Mouse (Mus musculus) MEL (cell line): Measurements from ENCODE around the gene Atf7. TPM values are rescaled to one million over a fixed set of nuclear protein-coding genes. Genes with fewer than 3 reads are reported as not detected.

Experiments used
- DNase-seq: peaks from one replicate; pipeline ENCODE4 v3.0.0; 2011; ENCODE audit warnings: low read depth, low spot score
- H3K27ac ChIP-seq: 2 replicates; pipeline ENCODE4 v1.5.1; 2012; ENCODE audit warnings: low read depth, mild to moderate bottlenecking, control low read depth, low read length, moderate library complexity; ENCODE audit not compliant: control insufficient read depth
- H3K27me3 ChIP-seq, 2 experiments: fragments of 150-350 bp in 1 of 2; sonication (generic) in 1 of 2; 2 replicates each; pipeline ENCODE4 v1.6.1; 2012; ENCODE audit warnings: low read length in 2 of 2, mild to moderate bottlenecking in 2 of 2, improper control_type of control experiment in 1 of 2, moderate library complexity in 1 of 2; ENCODE audit not compliant: insufficient read depth in 2 of 2, control insufficient read depth in 1 of 2
- H3K36me3 ChIP-seq, 2 experiments: 2 replicates each; pipeline ENCODE4 v1.6.1; 2012 to 2014; ENCODE audit warnings: low read length in 2 of 2, improper control_type of control experiment in 1 of 2, inconsistent platforms in 1 of 2, mild to moderate bottlenecking in 1 of 2; ENCODE audit not compliant: insufficient read depth in 2 of 2, control insufficient read depth in 1 of 2
- H3K4me1 ChIP-seq, 2 experiments: fragments of 150-350 bp in 1 of 2; sonication (generic) in 1 of 2; 2 replicates each; pipeline ENCODE4 v1.6.1; 2012; ENCODE audit warnings: low read length in 2 of 2, improper control_type of control experiment in 1 of 2, mild to moderate bottlenecking in 1 of 2; ENCODE audit not compliant: insufficient read depth in 2 of 2, control insufficient read depth in 1 of 2
- H3K4me3 ChIP-seq, 2 experiments: fragments of 150-350 bp in 1 of 2; sonication (generic) in 1 of 2; 2 replicates each; pipeline ENCODE4 v1.5.1; 2012; ENCODE audit warnings: low read depth in 2 of 2, low read length in 2 of 2, mild to moderate bottlenecking in 2 of 2, moderate library complexity in 2 of 2, control low read depth in 1 of 2, improper control_type of control experiment in 1 of 2; ENCODE audit not compliant: control insufficient read depth in 1 of 2, insufficient read depth in 1 of 2
- H3K79me2 ChIP-seq: 2 replicates; pipeline ENCODE4 v1.6.1; 2012; ENCODE audit warnings: mild to moderate bottlenecking, low read length, moderate library complexity; ENCODE audit not compliant: control insufficient read depth, poor library complexity, insufficient read depth
- H3K9ac ChIP-seq: 2 replicates; pipeline ENCODE4 v1.6.1; 2012; ENCODE audit warnings: low read depth, mild to moderate bottlenecking, control low read depth, low read length, moderate library complexity; ENCODE audit not compliant: control insufficient read depth, poor library complexity, severe bottlenecking
- H3K9me3 ChIP-seq: fragments of 150-350 bp; sonication (generic); replicated peaks from 2 replicates; pipeline ENCODE4 v1.6.1; 2012; ENCODE audit warnings: mild to moderate bottlenecking, low read length, improper control_type of control experiment, moderate library complexity; ENCODE audit not compliant: insufficient read depth
- CTCF ChIP-seq, 3 experiments: IDR thresholded peaks in 2 of 3; conservative IDR thresholded peaks in 1 of 3; 2 replicates each; pipeline ENCODE4 v1.5.1; 2011 to 2012; ENCODE audit warnings: low read length in 3 of 3, low read depth in 2 of 3, mild to moderate bottlenecking in 2 of 3, improper control_type of control experiment in 1 of 3, inconsistent platforms in 1 of 3, mixed read lengths in 1 of 3, moderate library complexity in 1 of 3; ENCODE audit not compliant: control insufficient read depth in 1 of 3, insufficient read depth in 1 of 3, poor library complexity in 1 of 3, severe bottlenecking in 1 of 3
- ELF1 ChIP-seq: IDR thresholded peaks from 2 replicates; pipeline ENCODE4 v1.6.1; 2014; ENCODE audit warnings: low read depth, mild to moderate bottlenecking, inconsistent platforms, low read length, improper control_type of control experiment, moderate library complexity
- EP300 ChIP-seq, 2 experiments: IDR thresholded peaks; 2 replicates each; pipeline ENCODE4 v1.6.1; 2011; ENCODE audit warnings: improper control_type of control experiment in 2 of 2, low read length in 2 of 2, low read depth in 1 of 2, mild to moderate bottlenecking in 1 of 2
- HCFC1 ChIP-seq: IDR thresholded peaks from 2 replicates; pipeline ENCODE4 v1.6.1; 2012; ENCODE audit warnings: low read depth, mild to moderate bottlenecking, inconsistent platforms, low read length, improper control_type of control experiment, moderate library complexity
- KAT2A ChIP-seq: conservative IDR thresholded peaks from 2 replicates; pipeline ENCODE4 v1.6.1; 2012; ENCODE audit warnings: low read depth, low read length, improper control_type of control experiment, inconsistent platforms
- MAFK ChIP-seq: IDR thresholded peaks from 2 replicates; pipeline ENCODE4 v1.6.1; 2011; ENCODE audit warnings: low read depth, mild to moderate bottlenecking, low read length, improper control_type of control experiment, borderline replicate concordance
- MAX ChIP-seq: IDR thresholded peaks from 2 replicates; pipeline ENCODE4 v1.6.1; 2011; ENCODE audit warnings: low read length, improper control_type of control experiment
- MAZ ChIP-seq: IDR thresholded peaks from 2 replicates; pipeline ENCODE4 v1.6.1; 2012; ENCODE audit warnings: low read depth, mild to moderate bottlenecking, inconsistent platforms, low read length, improper control_type of control experiment
- MEF2A ChIP-seq: IDR thresholded peaks from 2 replicates; pipeline ENCODE4 v1.6.1; 2014; ENCODE audit warnings: low read depth, mild to moderate bottlenecking, inconsistent platforms, low read length, improper control_type of control experiment; ENCODE audit not compliant: poor library complexity, insufficient replicate concordance, severe bottlenecking; ENCODE audit errors: extremely low read depth
- MXI1 ChIP-seq: IDR thresholded peaks from 2 replicates; pipeline ENCODE4 v1.6.1; 2011; ENCODE audit warnings: mild to moderate bottlenecking, low read depth, low read length, improper control_type of control experiment
- MYC ChIP-seq: IDR thresholded peaks from 2 replicates; pipeline ENCODE4 v1.6.1; 2011; ENCODE audit warnings: low read depth, mild to moderate bottlenecking, low read length, improper control_type of control experiment, moderate library complexity
- NELFE ChIP-seq: IDR thresholded peaks from 2 replicates; pipeline ENCODE4 v1.6.1; 2011; ENCODE audit warnings: low read depth, low read length, improper control_type of control experiment
- NRF1 ChIP-seq: IDR thresholded peaks from 2 replicates; pipeline ENCODE4 v1.6.1; 2014; ENCODE audit warnings: low read depth, mild to moderate bottlenecking, inconsistent platforms, low read length, improper control_type of control experiment, moderate library complexity; ENCODE audit not compliant: poor library complexity, insufficient read depth, severe bottlenecking
- POLR2AphosphoS5 ChIP-seq: IDR thresholded peaks from 2 replicates; pipeline ENCODE4 v1.6.1; 2012; ENCODE audit warnings: low read depth, borderline replicate concordance, mild to moderate bottlenecking, inconsistent platforms, low read length, moderate library complexity, mixed read lengths
- RAD21 ChIP-seq: IDR thresholded peaks from 2 replicates; pipeline ENCODE4 v1.6.1; 2011; ENCODE audit warnings: mild to moderate bottlenecking, low read depth, low read length, improper control_type of control experiment
- TAL1 ChIP-seq: IDR thresholded peaks from 2 replicates; pipeline ENCODE4 v1.6.1; 2012; ENCODE audit warnings: mild to moderate bottlenecking, inconsistent platforms, low read length, moderate library complexity, mixed read lengths
- ZKSCAN1 ChIP-seq: IDR thresholded peaks from 2 replicates; pipeline ENCODE4 v1.6.1; 2012; ENCODE audit warnings: low read depth, mild to moderate bottlenecking, inconsistent platforms, low read length, improper control_type of control experiment, moderate library complexity
- ZNF384 ChIP-seq: IDR thresholded peaks from 2 replicates; pipeline ENCODE4 v1.6.1; 2012; ENCODE audit warnings: low read depth, mild to moderate bottlenecking, inconsistent platforms, low read length, improper control_type of control experiment
- polyA plus RNA-seq, 2 experiments: library from polyadenylated mRNA; stranded (reverse) in 1 of 2; unstranded in 1 of 2; fragments of >175 nt in 1 of 2; fragments of >200 nt in 1 of 2; gene quantifications; 2 replicates each; pipeline versions ENCODE4 v1.2.1 to v1.2.4; 2012; ENCODE audit warnings: low replicate concordance in 2 of 2, low read depth in 1 of 2; ENCODE audit not compliant: insufficient read length in 2 of 2, insufficient read depth in 1 of 2, missing spikeins in 1 of 2
- total RNA-seq: library from RNA; depleted of rRNA; stranded (reverse); fragments of 300-350 nt; gene quantifications from 2 replicates; pipeline ENCODE4 v1.2.3, GENCODE M21; 2012

Gene Atf7
- total and polyA plus RNA-seq, 3 experiments, result 12.8 to 49.6 TPM; not detected in 1

DNA sequence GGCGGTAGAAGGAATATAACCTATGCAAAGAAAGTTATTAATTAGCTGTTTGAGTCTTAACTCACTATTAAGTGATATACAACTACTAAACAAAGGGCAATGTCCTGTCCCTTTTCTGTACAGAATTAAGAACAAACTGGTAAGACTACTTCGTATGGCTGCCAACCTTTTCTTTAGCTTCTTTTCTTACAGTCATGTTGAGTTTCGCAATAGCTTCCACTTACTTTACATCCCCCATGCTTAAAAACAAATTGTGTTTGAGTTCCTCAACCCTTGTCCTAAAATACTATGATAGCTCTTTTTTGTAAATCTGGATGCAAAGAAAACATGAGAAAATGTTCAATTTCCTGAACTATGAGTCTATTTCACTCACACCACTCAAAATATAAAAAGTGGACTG is 2.1 kb downstream of the Atf7 start:
- Histone ChIP-seq H3K27me3 (no peaks in the 10 kb centered on the region), H3K4me3 (no peak overlapping the region), H3K4me1 (peaks cover 11 to 19% of the 10 kb centered on the region in 2 experiments), H3K36me3 (peaks cover 2 to 39% of the 10 kb centered on the region in 2 experiments), H3K9ac (no peak overlapping the region), H3K9me3 (no peaks in the 10 kb centered on the region), H3K27ac (no peak overlapping the region), H3K79me2 (peaks cover 42% of the 10 kb centered on the region)
- no peak for DNase-seq
- TF ChIP-seq RAD21, result no peak
- TF ChIP-seq MXI1, result 0 out of 2 replicates have a peak, but pooled peaks have one; percentile 18

- Histone ChIP-seq H3K79me2 (peaks cover 42% of the 10 kb centered on the region), H3K9me3 (no peaks in the 10 kb centered on the region), H3K27ac (no peak overlapping the region), H3K36me3 (peaks cover 2 to 42% of the 10 kb centered on the region in 2 experiments), H3K4me1 (peaks cover 11 to 24% of the 10 kb centered on the region in 2 experiments), H3K4me3 (no peak overlapping the region), H3K27me3 (no peaks in the 10 kb centered on the region), H3K9ac (no peak overlapping the region)
- DNase-seq, result no peak
- peak; percentile 66; the same call in 1 of the 2 replicates for TF ChIP-seq ZNF384
- TF ChIP-seq NRF1, result no peak
Measured at GRCm38 (mm10) chr15:102622536-102622935, 2.7 kb downstream of the Atf7 start.

- peaks cover 7 to 30% of the 10 kb centered on the region in 2 experiments for H3K4me1 ChIP-seq
- no peak for DNase-seq
- H3K4me3 ChIP-seq, result no peak overlapping the region
- H3K27ac ChIP-seq, result no peak overlapping the region
- H3K36me3 ChIP-seq, result peaks cover 2 to 44% of the 10 kb centered on the region in 2 experiments
- H3K9ac ChIP-seq, result no peak overlapping the region
- TF ChIP-seq MAFK, result no peak
- no peak for TF ChIP-seq MYC
- no peak for TF ChIP-seq MAZ
- TF ChIP-seq RAD21, result peak; percentile 1
- TF ChIP-seq HCFC1, result no peak
- no peak for TF ChIP-seq TAL1
- no peak for TF ChIP-seq KAT2A
- no peak for TF ChIP-seq ZKSCAN1
- TF ChIP-seq MAX, result no peak
- TF ChIP-seq NELFE, result no peak
- no peak for TF ChIP-seq POLR2AphosphoS5
- no peak for TF ChIP-seq MEF2A
- no peak for TF ChIP-seq ELF1
- peak in 1 of 3 experiments; percentile 12; a peak in 1 of 6 replicates for TF ChIP-seq CTCF (IDR thresholded peaks at IDR 0.05 in 2 of 3, conservative IDR thresholded peaks at IDR 0.05 in 1 of 3; ENCODE audit: control insufficient read depth in 1 of 3, insufficient read depth in 1 of 3, low read depth in 2 of 3, low read length in 3 of 3, poor library complexity in 1 of 3, severe bottlenecking in 1 of 3)
- TF ChIP-seq MXI1, result no peak
- no peak for TF ChIP-seq EP300 (IDR thresholded peaks at IDR 0.05; ENCODE audit: low read depth in 1 of 2, low read length in 2 of 2)
- H3K79me2 ChIP-seq, result peaks cover 53% of the 10 kb centered on the region
- H3K9me3 ChIP-seq, result no peaks in the 10 kb centered on the region
- no peaks in the 10 kb centered on the region for H3K27me3 ChIP-seq
Measured at GRCm38 (mm10) chr15:102620765-102621164, 4.5 kb downstream of the Atf7 start.
